Mouse (Mus musculus) stomach, postnatal 0 days (tissue): Measurements from ENCODE around the gene Prok1. TPM values are rescaled to one million over a fixed set of nuclear protein-coding genes. Genes with fewer than 3 reads are reported as not detected.
A peak's percentile ranks its signal among the peaks of the same experiment; 100 is the strongest.

Experiments
- ATAC-seq: fragments of 200-750 bp; cut with Nextera tagmentation; 2 replicates; pipeline ENCODE4 v1.8.0; 2017; ENCODE audit not compliant: low FRiP score, low TSS enrichment
- DNase-seq: peaks from one replicate; pipeline ENCODE4 v3.0.0-alpha.2; 2016; ENCODE audit warnings: low spot score
- H3K27ac ChIP-seq: fragments of 300-500 bp; sonication (generic); replicated peaks from 2 replicates; pipeline ENCODE4 v1.5.1; 2014; ENCODE audit warnings: mild to moderate bottlenecking, control low read depth
- H3K27me3 ChIP-seq: fragments of 300-500 bp; sonication (generic); 2 replicates; pipeline ENCODE4 v1.6.1; 2014; ENCODE audit warnings: low read length; ENCODE audit not compliant: control insufficient read depth, insufficient read depth
- H3K36me3 ChIP-seq: fragments of 300-500 bp; sonication (generic); 2 replicates; pipeline ENCODE4 v1.6.1; 2014; ENCODE audit warnings: low read length, mixed read lengths; ENCODE audit not compliant: control insufficient read depth, insufficient read depth
- H3K4me1 ChIP-seq: fragments of 300-500 bp; sonication (generic); replicated peaks from 2 replicates; pipeline ENCODE4 v1.6.1; 2014; ENCODE audit warnings: antibody characterized with exemption; ENCODE audit not compliant: control insufficient read depth, insufficient read depth
- H3K4me2 ChIP-seq: fragments of 300-500 bp; sonication (generic); replicated peaks from 2 replicates; pipeline ENCODE4 v1.6.1; 2014; ENCODE audit warnings: low read depth, mild to moderate bottlenecking, control low read depth, moderate library complexity
- H3K4me3 ChIP-seq: fragments of 300-500 bp; sonication (generic); 2 replicates; pipeline ENCODE4 v1.5.1; 2014; ENCODE audit warnings: low read depth, low read length, control low read depth
- H3K9ac ChIP-seq: fragments of 300-500 bp; sonication (generic); 2 replicates; pipeline ENCODE4 v1.6.1; 2014; ENCODE audit warnings: mild to moderate bottlenecking, low read length, control low read depth, mixed read lengths
- H3K9me3 ChIP-seq: fragments of 300-500 bp; sonication (generic); 2 replicates; pipeline ENCODE4 v1.6.1; 2016; ENCODE audit warnings: low read length; ENCODE audit not compliant: control insufficient read depth
- CTCF ChIP-seq: IDR thresholded peaks from 2 replicates; pipeline ENCODE4 v1.5.1; 2016; ENCODE audit warnings: antibody characterized with exemption, low read depth, mild to moderate bottlenecking, moderate library complexity
- EP300 ChIP-seq: optimal IDR thresholded peaks from 2 replicates; pipeline ENCODE3; 2016; ENCODE audit warnings: antibody characterized with exemption
- WGBS: fragments of 180-500 bp; shearing (Covaris S2); extraction: QIAGEN DNeasy Blood & Tissue Kit; methylation state at CpG from one replicate; pipeline ENCODE4 v1.1.7; 2014; 5-methylcytosine and 5-hydroxymethylcytosine counted together
- polyA plus RNA-seq: library from polyadenylated mRNA; unstranded; fragments of >200 nt; fragmentation: Nextera tagmentation; extraction: Ambion mirVana; gene quantifications from 2 replicates; pipeline ENCODE4 v1.2.1, GENCODE M21; 2015

The Prok1 gene
- polyA plus RNA-seq, 1 experiment from 2014 or later: 11.3 TPM

DNA sequence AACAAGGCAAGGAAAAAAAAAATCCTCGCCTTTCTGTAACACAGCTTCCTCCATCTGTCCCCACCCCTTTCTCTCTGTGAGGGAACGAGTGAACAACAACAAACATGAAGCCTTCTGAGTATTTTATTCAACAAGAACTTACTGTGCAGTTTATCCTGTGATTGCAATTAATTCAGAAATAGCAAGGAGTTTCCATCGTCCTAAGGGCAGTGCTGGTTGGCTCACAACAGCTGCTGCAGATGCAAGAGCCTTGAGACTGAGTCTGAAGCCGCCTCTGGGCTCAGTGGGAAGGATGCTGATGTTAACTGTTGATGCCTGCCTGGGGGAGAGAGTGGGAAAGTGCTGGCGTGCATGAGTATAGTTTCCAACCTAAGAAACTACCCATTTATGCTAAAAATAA lies 18.4 kb upstream of the Prok1 start:
- H3K4me2 ChIP-seq: no peak overlapping the region
- no peaks in the 10 kb centered on the region for H3K27me3 ChIP-seq
- H3K4me1 ChIP-seq: peaks cover 2% of the 10 kb centered on the region; the same call in 1 of the 2 replicates
- H3K9me3 ChIP-seq: no peaks in the 10 kb centered on the region
- WGBS: 59% methylated on average over 5 of the region's 5 CpGs
- H3K9ac ChIP-seq: no peak overlapping the region
- no peak for TF ChIP-seq EP300
- no peak for TF ChIP-seq CTCF
- no peak overlapping the region for H3K27ac ChIP-seq
- DNase-seq: no peak
- no peak for ATAC-seq
- no peaks in the 10 kb centered on the region for H3K36me3 ChIP-seq
- no peak overlapping the region for H3K4me3 ChIP-seq

DNA sequence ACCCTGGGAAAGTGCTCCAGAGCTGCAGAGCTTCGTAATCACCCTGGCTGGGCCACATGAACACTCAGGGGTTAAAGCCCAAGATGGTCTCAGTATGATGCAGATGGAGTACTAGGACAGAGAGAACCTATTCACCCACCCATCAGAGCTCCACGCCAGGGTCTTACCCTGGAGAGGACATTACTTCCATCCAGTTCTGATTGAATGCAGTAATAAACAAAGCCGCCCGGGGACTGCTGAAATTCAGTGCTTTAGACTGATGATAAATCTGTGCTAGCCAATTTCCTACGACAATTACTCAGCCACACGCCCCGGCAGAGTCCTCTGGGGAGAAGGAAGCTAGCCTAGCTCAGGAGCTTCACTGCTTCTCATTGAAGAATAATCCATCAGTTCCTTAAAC lies 17.2 kb upstream of the Prok1 start:
- Histone ChIP-seq H3K27ac (no peak overlapping the region), H3K4me1 (peaks cover 2% of the 10 kb centered on the region; the same call in 1 of the 2 replicates), H3K4me3 (no peak overlapping the region), H3K27me3 (no peaks in the 10 kb centered on the region), H3K4me2 (no peak overlapping the region), H3K9ac (no peak overlapping the region), H3K36me3 (no peaks in the 10 kb centered on the region), H3K9me3 (no peaks in the 10 kb centered on the region)
- no peak for DNase-seq
- WGBS: 42% methylated on average over 7 of the region's 7 CpGs
- ATAC-seq: no peak
- TF ChIP-seq CTCF (no peak), EP300 (no peak)

DNA sequence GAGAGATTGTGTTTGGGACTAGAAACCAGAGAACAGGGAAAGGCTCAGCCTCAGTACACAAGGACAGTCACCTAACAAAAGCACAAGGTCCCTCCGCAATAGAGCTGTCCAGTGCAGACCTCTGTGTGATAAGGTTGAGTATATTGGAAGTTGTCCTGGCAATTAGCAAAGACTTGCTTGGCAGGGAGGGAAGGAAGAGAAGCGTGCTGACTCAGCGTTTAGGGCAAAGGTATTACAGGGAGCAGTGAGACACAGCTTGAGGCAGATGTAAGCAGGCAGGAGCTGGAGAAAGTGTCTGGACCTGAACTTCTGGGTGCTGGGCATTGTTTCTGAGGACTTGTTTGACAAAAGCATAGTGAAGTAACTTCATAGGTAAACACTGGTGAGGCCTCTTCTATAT lies 16.5 kb upstream of the Prok1 start:
- H3K4me2 ChIP-seq: no peak overlapping the region
- no peak for TF ChIP-seq EP300
- TF ChIP-seq CTCF: no peak
- H3K36me3 ChIP-seq: no peaks in the 10 kb centered on the region
- peaks cover 2% of the 10 kb centered on the region; the same call in 1 of the 2 replicates for H3K4me1 ChIP-seq
- H3K27ac ChIP-seq: no peak overlapping the region
- H3K27me3 ChIP-seq: no peaks in the 10 kb centered on the region
- 77% methylated on average over 3 of the region's 3 CpGs for WGBS
- H3K9ac ChIP-seq: no peak overlapping the region
- DNase-seq (no peak), ATAC-seq (peak; percentile 51; the same call in 1 of the 2 replicates)
- H3K4me3 ChIP-seq: no peak overlapping the region
- H3K9me3 ChIP-seq: no peaks in the 10 kb centered on the region

DNA sequence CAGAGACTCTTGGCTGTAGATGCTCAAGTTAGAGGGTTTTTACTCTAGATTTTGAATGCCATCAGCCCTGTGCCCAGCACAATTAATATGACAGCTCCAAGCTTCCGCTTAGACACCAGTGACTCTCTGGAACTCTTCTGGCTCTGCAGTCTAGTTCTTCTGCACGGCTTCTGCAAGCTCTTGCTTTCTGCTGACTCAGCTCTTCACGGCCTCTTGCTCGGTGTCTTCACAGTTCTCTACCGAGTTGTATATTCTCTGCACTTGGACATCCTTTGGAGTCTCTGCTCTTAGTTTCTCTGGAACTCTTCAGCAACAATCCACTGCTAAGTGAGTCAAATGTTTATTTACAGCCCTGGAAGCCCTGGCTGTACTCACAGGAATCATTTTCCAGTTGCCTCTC lies 14.4 kb upstream of the Prok1 start:
- no peaks in the 10 kb centered on the region for H3K36me3 ChIP-seq
- no peaks in the 10 kb centered on the region for H3K27me3 ChIP-seq
- H3K9me3 ChIP-seq: no peaks in the 10 kb centered on the region
- H3K4me3 ChIP-seq: no peak overlapping the region
- no peak for TF ChIP-seq CTCF
- TF ChIP-seq EP300: no peak
- H3K27ac ChIP-seq: no peak overlapping the region
- ATAC-seq (no peak), DNase-seq (no peak)
- no peak overlapping the region for H3K9ac ChIP-seq
- 57% methylated on average over 5 of the region's 5 CpGs for WGBS
- H3K4me2 ChIP-seq: no peak overlapping the region
- no peaks in the 10 kb centered on the region for H3K4me1 ChIP-seq

- H3K27me3 ChIP-seq: no peaks in the 10 kb centered on the region
- TF ChIP-seq CTCF: no peak
- TF ChIP-seq EP300: no peak
- H3K9ac ChIP-seq: no peak overlapping the region
- ATAC-seq (no peak), DNase-seq (no peak)
- H3K4me1 ChIP-seq: no peaks in the 10 kb centered on the region
- no peak overlapping the region for H3K4me2 ChIP-seq
- H3K4me3 ChIP-seq: no peak overlapping the region
- no peaks in the 10 kb centered on the region for H3K9me3 ChIP-seq
- no peak overlapping the region for H3K27ac ChIP-seq
- 66% methylated on average over 4 of the region's 4 CpGs for whole genome bisulfite sequencing
- H3K36me3 ChIP-seq: no peaks in the 10 kb centered on the region
Observed at GRCm38 (mm10) chr3:107252035-107252434, 12.5 kb upstream of the Prok1 start.

DNA sequence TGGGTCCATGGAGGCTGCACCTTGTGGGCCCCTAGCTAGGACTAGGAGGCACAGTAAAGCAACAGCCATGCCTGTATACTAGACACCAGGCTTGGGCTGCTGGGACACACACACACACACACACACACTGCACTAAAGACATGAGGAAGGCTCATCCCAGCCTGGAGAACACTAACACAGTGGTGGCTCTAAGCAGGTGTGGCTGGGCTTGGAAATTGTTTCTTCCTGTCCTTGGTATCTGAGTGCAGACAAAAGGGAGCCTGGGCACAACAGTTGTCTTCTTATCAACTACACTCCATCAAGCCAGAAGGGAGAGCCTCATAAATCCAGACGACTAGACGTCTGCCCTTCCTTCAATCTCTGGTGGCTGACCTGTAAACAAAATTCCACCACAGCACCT lies 10.8 kb upstream of the Prok1 start:
- Histone ChIP-seq H3K27ac (no peak overlapping the region), H3K4me2 (no peak overlapping the region), H3K36me3 (no peaks in the 10 kb centered on the region), H3K4me1 (no peaks in the 10 kb centered on the region), H3K9ac (no peak overlapping the region), H3K27me3 (no peaks in the 10 kb centered on the region), H3K9me3 (no peaks in the 10 kb centered on the region), H3K4me3 (no peak overlapping the region)
- no peak for TF ChIP-seq CTCF
- no peak for TF ChIP-seq EP300
- DNase-seq: no peak
- ATAC-seq: no peak
- WGBS: 20% methylated on average over 2 of the region's 2 CpGs
